Mouse (Mus musculus): ENCODE measurements around the gene Gstt3.

DNA sequence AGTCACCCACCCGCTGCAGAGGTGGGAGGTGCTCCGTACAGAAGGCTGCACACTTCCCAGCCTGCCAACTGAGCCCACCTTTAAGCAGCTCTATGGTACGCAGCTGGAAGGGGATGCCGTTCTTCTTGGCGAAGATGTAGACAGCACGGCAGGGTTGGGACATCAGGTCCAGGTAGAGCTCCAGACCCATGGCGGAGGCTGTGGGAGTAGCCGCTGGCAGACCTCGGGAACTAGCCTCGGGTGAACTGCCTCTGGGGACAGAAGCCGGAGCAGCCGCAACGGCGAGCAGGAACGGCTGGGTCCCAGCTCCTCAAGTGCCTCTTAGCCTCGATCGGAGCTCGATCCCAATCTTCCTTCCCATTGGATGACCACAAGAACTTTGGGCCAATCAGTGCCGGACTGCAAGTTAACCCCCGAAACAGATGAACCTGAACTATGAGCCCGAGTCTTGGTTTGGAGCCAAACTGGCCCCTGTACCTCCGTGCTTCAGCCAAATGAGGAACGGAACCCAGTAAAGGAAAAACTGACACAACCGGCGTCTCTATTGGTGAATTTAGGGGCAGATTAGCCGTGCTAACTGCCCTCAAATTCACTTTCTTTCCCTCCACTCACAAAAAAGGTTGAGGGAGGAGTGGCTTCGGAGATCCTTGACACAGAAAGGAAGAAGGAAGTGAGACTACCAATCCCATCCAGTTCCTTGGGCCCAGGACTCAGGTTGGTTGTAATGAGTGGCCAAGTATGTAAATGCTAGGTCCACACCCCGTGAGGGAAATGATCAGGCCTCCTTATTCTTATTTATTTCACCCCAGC is at the start of gene Gstt3, which contains the start of gene Gm20441:
- TF ChIP-seq POLR2A (IDR thresholded peaks at IDR 0.05; ENCODE audit: borderline replicate concordance, control insufficient read depth, low read depth, low read length) (no peak), CTCF (IDR thresholded peaks at IDR 0.05; ENCODE audit: control insufficient read depth, insufficient read depth, low read length) (no peak)

All from bone marrow, adult 2 months (tissue).